Mouse (Mus musculus) testis, adult 2 months (tissue): ENCODE data around the gene Smg7.

Experiments used
- CTCF ChIP-seq: fragments of 200-500 bp; IDR thresholded peaks from 2 replicates; pipeline ENCODE4 v1.5.1; 2012; ENCODE audit warnings: low read depth, mild to moderate bottlenecking, inconsistent platforms, low read length, moderate library complexity; ENCODE audit not compliant: control insufficient read depth, insufficient read depth, insufficient replicate concordance
- POLR2A ChIP-seq: fragments of 200-500 bp; IDR thresholded peaks from 2 replicates; pipeline ENCODE4 v1.6.1; 2012; ENCODE audit warnings: low read depth, mild to moderate bottlenecking, inconsistent platforms, low read length, moderate library complexity; ENCODE audit not compliant: control insufficient read depth

GRCm38 (mm10) chr1:152796683-152797263 is 105.7 kb downstream of the Smg7 start:
- TF ChIP-seq CTCF (no peak), POLR2A (no peak)
